8 mouse cellular contexts compared by ENCODE assay signal in genomic region chr13:21786899-21787629, GRCm38 (mm10). TPM values are rescaled to one million over a fixed set of nuclear protein-coding genes. Genes with fewer than 3 reads are reported as not detected.
DNase-seq lines count a peak whose midpoint lies in the region; ATAC-seq lines count a peak whose summit lies in the region.
"Not testable (repeated sequence)": the region's sequence is repeated elsewhere in the genome, so short reads cannot be mapped to it uniquely, and the experiment has no call there.

TSS of gene Hist1h2an (minus strand) at chr13:21787218.
TSS of gene Hist1h2bp (plus strand) at chr13:21787461.

- peak within 1 kb of the TSS; percentile 65 for H3K9ac ChIP-seq in forebrain, embryonic 11.5 days (ENCODE audit: low read length)
- peak within 1 kb of the TSS; percentile 56 for H3K9ac ChIP-seq in heart, embryonic 16.5 days (ENCODE audit: low read length)
- H3K9ac ChIP-seq in liver, embryonic 15.5 days, result peak within 1 kb of the TSS; percentile 65
- peak within 1 kb of the TSS; percentile 44; the same call in 1 of the 2 replicates for H3K9ac ChIP-seq in neural tube, embryonic 12.5 days

- peak within 1 kb of the TSS; percentile 31 for H3K4me3 ChIP-seq in forebrain, embryonic 11.5 days (ENCODE audit: low read depth, low read length)
- H3K4me3 ChIP-seq in heart, embryonic 16.5 days (ENCODE audit: low read length), result peak within 1 kb of the TSS; percentile 52
- H3K4me3 ChIP-seq in liver, embryonic 15.5 days (replicated peaks), result peak within 1 kb of the TSS; percentile 50
- peak within 1 kb of the TSS; percentile 29 for H3K4me3 ChIP-seq in neural tube, embryonic 12.5 days

- under 1% methylated on average over 33 of the region's 63 CpGs for WGBS in forebrain, embryonic 11.5 days
- WGBS in heart, embryonic 16.5 days, result under 1% methylated on average over 35 of the region's 63 CpGs
- under 1% methylated on average over 37 of the region's 63 CpGs for WGBS in liver, embryonic 15.5 days (ENCODE audit: insufficient replicate concordance)
- under 1% methylated on average over 44 of the region's 63 CpGs for WGBS in neural tube, embryonic 12.5 days

- peaks cover 13% of the 10 kb centered on the region; the same call in 1 of the 2 replicates for H3K4me1 ChIP-seq in forebrain, embryonic 11.5 days (replicated peaks; ENCODE audit: control insufficient read depth, insufficient read depth, low read length)
- H3K4me1 ChIP-seq in heart, embryonic 16.5 days (ENCODE audit: control insufficient read depth, insufficient read depth, low read length), result peaks cover 29% of the 10 kb centered on the region
- H3K4me1 ChIP-seq in liver, embryonic 15.5 days (replicated peaks), result peaks cover 57% of the 10 kb centered on the region
- peaks cover 30% of the 10 kb centered on the region for H3K4me1 ChIP-seq in neural tube, embryonic 12.5 days

- peak; percentile 93 for ATAC-seq in forebrain, embryonic 11.5 days (replicated peaks; ENCODE audit: low FRiP score)
- ATAC-seq in heart, embryonic 16.5 days (replicated peaks; ENCODE audit: extremely low read depth, insufficient read depth, low FRiP score), result peak; percentile 91
- peak; percentile 85 for ATAC-seq in liver, embryonic 15.5 days (ENCODE audit: insufficient read depth)
- peak; percentile 93 for ATAC-seq in neural tube, embryonic 12.5 days (ENCODE audit: low FRiP score, low read depth)

- H3K36me3 ChIP-seq in forebrain, embryonic 11.5 days (ENCODE audit: control insufficient read depth, insufficient read depth, low read length); heart, embryonic 16.5 days (ENCODE audit: control insufficient read depth, insufficient read depth); liver, embryonic 15.5 days (replicated peaks); neural tube, embryonic 12.5 days: not testable (repeated sequence)

- DNase-seq in CD8-positive naive resting alpha-beta T cell, adult 2 months (ENCODE audit: low read depth in 2 of 2, low spot score in 2 of 2), result peak; percentile 73 to 78
- peak; percentile 94 for DNase-seq in c-Kit-positive CD71-positive TER-119-negative erythroid progenitor cells, embryonic 14.5 days (ENCODE audit: low read depth)
- peak; percentile 90 for DNase-seq in forebrain, embryonic 11.5 days (ENCODE audit: low spot score)
- DNase-seq in kidney, postnatal 36 days, result peak; percentile 76 to 93
- peak; percentile 98 for DNase-seq in telencephalon, adult 2 months (ENCODE audit: low read depth, low spot score)

- peak within 1 kb of the TSS; percentile 49 for H3K4me2 ChIP-seq in forebrain, embryonic 11.5 days (ENCODE audit: low read depth, low read length, severe bottlenecking)
- H3K4me2 ChIP-seq in heart, embryonic 16.5 days (ENCODE audit: low read depth, low read length), result peak within 1 kb of the TSS; percentile 62
- peak within 1 kb of the TSS; percentile 73 for H3K4me2 ChIP-seq in liver, embryonic 15.5 days
- peak within 1 kb of the TSS; percentile 57 for H3K4me2 ChIP-seq in neural tube, embryonic 12.5 days (replicated peaks)

- H3K9me3 ChIP-seq in forebrain, embryonic 11.5 days (ENCODE audit: control insufficient read depth, low read length); heart, embryonic 16.5 days (replicated peaks; ENCODE audit: control insufficient read depth, low read length); liver, embryonic 15.5 days (replicated peaks); neural tube, embryonic 12.5 days: not testable (repeated sequence)

- not testable (repeated sequence) for H3K27me3 ChIP-seq in forebrain, embryonic 11.5 days (ENCODE audit: control insufficient read depth, insufficient read depth, low read length); heart, embryonic 16.5 days (ENCODE audit: control insufficient read depth, insufficient read depth, low read length); liver, embryonic 15.5 days; neural tube, embryonic 12.5 days (replicated peaks)

- peak within 1 kb of the TSS; percentile 95 for H3K27ac ChIP-seq in forebrain, embryonic 11.5 days (ENCODE audit: low read depth, low read length)
- H3K27ac ChIP-seq in heart, embryonic 16.5 days (ENCODE audit: low read length), result peak within 1 kb of the TSS; percentile 82
- peak within 1 kb of the TSS; percentile 100 for H3K27ac ChIP-seq in liver, embryonic 15.5 days (replicated peaks)
- peak within 1 kb of the TSS; percentile 68 for H3K27ac ChIP-seq in neural tube, embryonic 12.5 days

RNA-seq across cellular contexts. Expression of gene Hist1h2an, which starts in this region (rescaled TPM):
- polyA plus RNA-seq in forebrain, embryonic 11.5 days (2014; fragmentation: Nextera tagmentation; extraction: Ambion mirVana), result 5.0 and 5.9 TPM in 2 replicates
- polyA plus RNA-seq in heart, embryonic 16.5 days (2015; fragmentation: Nextera tagmentation; extraction: Ambion mirVana), result 3.0 and 3.1 TPM in 2 replicates
- 10.9 and 14.7 TPM in 2 replicates for polyA plus RNA-seq in liver, embryonic 15.5 days (2015; fragmentation: Nextera tagmentation; extraction: Ambion mirVana)
- 7.9 and 9.0 TPM in 2 replicates for polyA plus RNA-seq in neural tube, embryonic 12.5 days (2016; fragmentation: Nextera tagmentation; extraction: Ambion mirVana)

RNA-seq across cellular contexts. Expression of gene Hist1h2bp, which starts in this region (rescaled TPM):
- polyA plus RNA-seq in forebrain, embryonic 11.5 days (2014; fragmentation: Nextera tagmentation; extraction: Ambion mirVana), result 3.0 and 3.1 TPM in 2 replicates
- 0.34 and 0.52 TPM in 2 replicates for polyA plus RNA-seq in heart, embryonic 16.5 days (2015; fragmentation: Nextera tagmentation; extraction: Ambion mirVana)
- polyA plus RNA-seq in liver, embryonic 15.5 days (2015; fragmentation: Nextera tagmentation; extraction: Ambion mirVana), result 5.4 and 6.8 TPM in 2 replicates
- 0.68 and 1.7 TPM in 2 replicates for polyA plus RNA-seq in neural tube, embryonic 12.5 days (2016; fragmentation: Nextera tagmentation; extraction: Ambion mirVana)

Comparison
In these comparisons a context has a peak if more than half of its experiments do, and no peak if none do; other contexts are left out.
1. Peak in every context shown above with its lines: DNase-seq, ATAC-seq, H3K4me3 ChIP-seq and H3K27ac ChIP-seq.